Mouse (Mus musculus) hindbrain, embryonic 11.5 days (tissue): ENCODE data around the gene Hist1h2ae. TPM values are rescaled to one million over a fixed set of nuclear protein-coding genes. Genes with fewer than 3 reads are reported as not detected.
"Not testable (repeated sequence)": the region's sequence is repeated elsewhere in the genome, so short reads cannot be mapped to it uniquely, and the experiment has no call there.

Source experiments
- ATAC-seq: fragments of 200-750 bp; cut with Nextera tagmentation; 2 replicates; pipeline ENCODE4 v1.8.0; 2017; ENCODE audit warnings: mild to moderate bottlenecking, moderate TSS enrichment, moderate library complexity; ENCODE audit not compliant: low FRiP score
- DNase-seq: peaks from one replicate; pipeline ENCODE4 v3.0.0-alpha.2; 2015; ENCODE audit warnings: low spot score
- H3K27ac ChIP-seq: fragments of 300-500 bp; sonication (generic); 2 replicates; pipeline ENCODE4 v1.5.1; 2014; ENCODE audit warnings: mild to moderate bottlenecking, low read depth, low read length
- H3K27me3 ChIP-seq: fragments of 300-500 bp; sonication (generic); 2 replicates; pipeline ENCODE4 v1.6.1; 2014; ENCODE audit warnings: mild to moderate bottlenecking, low read length, moderate library complexity, mixed read lengths; ENCODE audit not compliant: control insufficient read depth, insufficient read depth
- H3K36me3 ChIP-seq: fragments of 300-500 bp; sonication (generic); 2 replicates; pipeline ENCODE4 v1.6.1; 2014; ENCODE audit warnings: mild to moderate bottlenecking, low read length, moderate library complexity, mixed read lengths; ENCODE audit not compliant: control insufficient read depth, insufficient read depth
- H3K4me1 ChIP-seq: fragments of 300-500 bp; sonication (generic); replicated peaks from 2 replicates; pipeline ENCODE4 v1.6.1; 2014; ENCODE audit warnings: low read length, mixed read lengths; ENCODE audit not compliant: control insufficient read depth, insufficient read depth
- H3K4me2 ChIP-seq: fragments of 300-500 bp; sonication (generic); replicated peaks from 2 replicates; pipeline ENCODE4 v1.6.1; 2014; ENCODE audit warnings: mild to moderate bottlenecking, low read depth, low read length
- H3K4me3 ChIP-seq: fragments of 300-500 bp; sonication (generic); 2 replicates; pipeline ENCODE4 v1.5.1; 2014; ENCODE audit warnings: low read depth, low read length
- H3K9ac ChIP-seq: fragments of 300-500 bp; sonication (generic); 2 replicates; pipeline ENCODE4 v1.6.1; 2014; ENCODE audit warnings: low read depth, low read length
- H3K9me3 ChIP-seq: fragments of 300-500 bp; sonication (generic); 2 replicates; pipeline ENCODE4 v1.6.1; 2016; ENCODE audit warnings: low read length; ENCODE audit not compliant: control insufficient read depth
- WGBS: fragments of 180-500 bp; shearing (Covaris S2); extraction: QIAGEN DNeasy Blood & Tissue Kit; methylation state at CpG from one replicate; pipeline ENCODE4 v1.1.7; 2014; 5-methylcytosine and 5-hydroxymethylcytosine counted together
- polyA plus RNA-seq: library from polyadenylated mRNA; unstranded; fragments of >200 nt; fragmentation: Nextera tagmentation; extraction: Ambion mirVana; gene quantifications from 2 replicates; pipeline ENCODE4 v1.2.1, GENCODE M21; 2014

The Hist1h2ae gene
- polyA plus RNA-seq, 1 experiment from 2014 or later: 82.9 TPM

DNA sequence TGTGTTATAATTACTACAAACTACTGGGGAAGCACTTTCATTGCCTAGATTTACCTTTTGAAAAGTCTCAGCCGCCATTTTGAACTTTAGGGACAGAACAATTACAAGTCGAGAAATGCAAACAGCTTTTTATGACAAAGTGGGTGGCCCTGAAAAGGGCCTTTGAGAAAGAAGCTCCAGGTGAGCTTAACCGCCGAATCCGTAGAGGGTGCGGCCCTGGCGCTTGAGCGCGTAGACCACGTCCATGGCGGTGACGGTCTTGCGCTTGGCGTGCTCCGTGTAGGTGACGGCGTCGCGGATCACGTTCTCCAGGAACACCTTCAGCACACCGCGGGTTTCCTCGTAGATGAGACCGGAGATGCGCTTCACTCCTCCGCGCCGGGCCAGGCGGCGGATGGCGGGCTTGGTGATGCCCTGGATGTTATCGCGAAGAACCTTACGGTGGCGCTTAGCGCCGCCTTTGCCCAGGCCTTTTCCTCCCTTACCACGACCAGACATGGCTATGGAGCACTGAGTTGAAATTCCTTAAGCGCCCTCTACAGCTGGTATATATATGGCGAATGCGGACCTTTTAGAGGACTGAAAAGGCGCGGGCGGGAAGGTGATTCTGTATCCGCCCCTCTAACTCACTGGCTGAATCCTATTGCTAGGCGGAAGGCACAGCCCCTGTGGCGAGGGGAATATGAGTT lies 19.7 kb downstream of the Hist1h2ae start, which contains the start of gene Hist1h4f:
TSS of gene Hist1h4f (minus strand) at position 503 of the 689 bp plus-strand sequence.
- H3K27ac ChIP-seq: peak within 1 kb of the TSS; percentile 84
- not testable (repeated sequence) for H3K4me1 ChIP-seq, H3K9me3 ChIP-seq, H3K27me3 ChIP-seq, H3K36me3 ChIP-seq
- H3K4me3 ChIP-seq: peak within 1 kb of the TSS; percentile 34
- peak within 1 kb of the TSS; percentile 58 for H3K9ac ChIP-seq
- H3K4me2 ChIP-seq: peak within 1 kb of the TSS; percentile 43
- under 1% methylated on average over 46 of the region's 47 CpGs for WGBS
- ATAC-seq (peak; percentile 86), DNase-seq (peak; percentile 94)

DNA sequence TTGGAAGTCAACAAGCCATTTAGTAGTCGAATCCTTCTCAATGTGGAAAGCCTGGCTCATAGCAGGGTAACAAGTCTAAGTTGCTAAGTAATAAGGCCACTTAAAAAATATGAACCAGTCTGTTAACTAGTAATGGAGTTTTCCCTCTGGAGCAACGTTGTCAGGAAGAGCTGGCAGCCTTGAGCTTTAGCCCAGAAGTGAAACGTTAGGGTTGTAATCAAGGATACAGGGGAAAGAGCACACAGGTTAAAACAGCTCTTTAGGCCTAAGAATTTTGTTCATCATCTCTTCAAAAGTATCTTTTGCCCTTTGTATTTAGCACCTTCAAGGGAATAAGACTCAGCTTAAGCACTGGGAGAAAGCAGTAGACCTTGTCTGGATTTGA lies 20.3 kb downstream of the Hist1h2ae start:
- H3K36me3 ChIP-seq: no peaks in the 10 kb centered on the region
- peak overlapping the region; percentile 84 for H3K27ac ChIP-seq
- H3K4me3 ChIP-seq: peak overlapping the region; percentile 34
- H3K9me3 ChIP-seq: no peaks in the 10 kb centered on the region
- no peaks in the 10 kb centered on the region for H3K4me1 ChIP-seq
- DNase-seq: peak; percentile 61
- peak overlapping the region; percentile 43 for H3K4me2 ChIP-seq
- peak overlapping the region; percentile 58 for H3K9ac ChIP-seq
- WGBS: 7% methylated on average over 3 of the region's 3 CpGs
- H3K27me3 ChIP-seq: no peaks in the 10 kb centered on the region
- ATAC-seq: no peak

DNA sequence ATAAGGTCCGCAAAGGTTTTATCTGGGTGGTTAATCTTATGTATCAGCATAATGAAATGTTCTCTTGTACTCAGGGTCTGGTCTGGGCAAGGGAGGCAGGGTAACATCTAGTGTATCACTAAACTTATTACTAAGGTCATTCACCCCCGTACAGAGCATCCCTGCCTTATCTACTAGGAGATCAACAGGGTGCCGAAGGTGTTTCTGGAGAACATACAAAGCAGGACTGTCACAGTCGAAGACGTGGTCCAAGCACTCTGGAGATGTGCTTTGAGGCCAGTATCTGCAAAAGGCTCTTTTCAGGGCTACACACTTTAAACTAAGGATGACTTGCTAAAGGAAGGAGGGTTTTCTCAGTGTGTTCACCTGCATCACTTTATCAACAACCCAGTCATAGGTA lies 24.3 kb downstream of the Hist1h2ae start:
- H3K4me3 ChIP-seq: no peak overlapping the region
- no peak overlapping the region for H3K9ac ChIP-seq
- no peaks in the 10 kb centered on the region for H3K27me3 ChIP-seq
- H3K4me2 ChIP-seq: no peak overlapping the region
- no peaks in the 10 kb centered on the region for H3K4me1 ChIP-seq
- WGBS: 76% methylated on average over 5 of the region's 5 CpGs
- no peaks in the 10 kb centered on the region for H3K9me3 ChIP-seq
- H3K36me3 ChIP-seq: no peaks in the 10 kb centered on the region
- ATAC-seq (no peak), DNase-seq (no peak)
- no peak overlapping the region; the same call in 1 of the 2 replicates for H3K27ac ChIP-seq

DNA sequence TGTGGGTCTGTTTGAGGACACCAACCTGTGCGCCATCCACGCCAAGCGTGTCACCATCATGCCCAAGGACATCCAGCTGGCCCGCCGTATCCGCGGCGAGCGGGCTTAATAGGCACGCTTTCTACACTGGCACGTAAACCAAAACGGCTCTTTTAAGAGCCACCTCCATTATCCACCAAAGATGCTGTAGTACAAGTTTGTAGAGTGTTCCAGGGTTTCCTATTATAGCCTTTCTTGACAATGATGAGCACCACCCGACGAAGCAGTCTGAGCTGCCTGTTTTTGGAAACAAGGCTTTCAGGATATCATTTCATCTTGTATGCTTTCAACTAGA lies 26.3 kb downstream of the Hist1h2ae start:
- 0% methylated on average over 3 of the region's 14 CpGs for WGBS
- ATAC-seq, H3K27me3 ChIP-seq, H3K36me3 ChIP-seq, H3K9ac ChIP-seq, DNase-seq, H3K9me3 ChIP-seq, H3K27ac ChIP-seq, H3K4me1 ChIP-seq: not testable (repeated sequence)
- Histone ChIP-seq H3K4me2 (peak overlapping the region; percentile 32; the same call in 1 of the 2 replicates), H3K4me3 (peak overlapping the region; percentile 39)

DNA sequence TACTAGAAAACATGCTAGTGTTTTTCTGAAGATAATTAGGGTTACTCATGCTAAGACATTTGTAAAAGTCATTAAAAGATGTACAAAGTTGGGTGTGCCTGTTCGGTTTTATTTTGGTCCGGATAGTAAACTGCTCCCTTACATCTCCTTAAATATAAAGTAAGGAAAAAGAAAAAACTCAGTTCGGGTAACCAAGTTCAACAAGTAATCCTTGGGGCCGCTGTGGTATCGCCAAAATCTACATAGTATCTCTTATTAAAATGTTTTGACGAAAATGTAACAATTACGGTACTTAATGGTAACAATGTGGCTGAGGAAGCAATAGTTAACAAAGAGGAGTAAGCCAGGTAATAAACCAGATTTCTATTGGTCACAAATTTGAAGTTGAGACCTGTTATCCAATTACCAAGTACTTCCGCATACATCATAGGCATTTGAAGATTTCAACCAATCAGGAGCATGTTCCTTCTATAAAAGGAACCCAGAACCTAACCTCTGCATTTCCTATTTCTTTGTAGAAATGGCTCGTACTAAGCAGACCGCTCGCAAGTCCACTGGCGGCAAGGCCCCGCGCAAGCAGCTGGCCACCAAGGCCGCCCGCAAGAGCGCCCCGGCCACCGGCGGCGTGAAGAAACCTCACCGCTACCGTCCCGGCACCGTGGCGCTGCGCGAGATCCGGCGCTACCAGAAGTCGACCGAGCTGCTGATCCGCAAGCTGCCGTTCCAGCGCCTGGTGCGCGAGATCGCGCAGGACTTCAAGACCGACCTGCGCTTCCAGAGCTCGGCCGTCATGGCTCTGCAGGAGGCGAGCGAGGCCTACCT lies 26.8 kb downstream of the Hist1h2ae start, which contains the start of gene Hist1h3f:
TSS of gene Hist1h3f (plus strand) at position 88 of the 822 bp plus-strand sequence.
- Histone ChIP-seq H3K9ac (peak within 1 kb of the TSS; percentile 64), H3K27me3 (no peaks in the 10 kb centered on the region), H3K4me3 (peak within 1 kb of the TSS; percentile 40), H3K4me2 (peak within 1 kb of the TSS; percentile 67), H3K9me3 (no peaks in the 10 kb centered on the region), H3K27ac (peak within 1 kb of the TSS; percentile 86), H3K4me1 (no peaks in the 10 kb centered on the region), H3K36me3 (no peaks in the 10 kb centered on the region)
- WGBS: under 1% methylated on average over 14 of the region's 45 CpGs
- ATAC-seq (peak; percentile 94), DNase-seq (peak; percentile 88)

DNA sequence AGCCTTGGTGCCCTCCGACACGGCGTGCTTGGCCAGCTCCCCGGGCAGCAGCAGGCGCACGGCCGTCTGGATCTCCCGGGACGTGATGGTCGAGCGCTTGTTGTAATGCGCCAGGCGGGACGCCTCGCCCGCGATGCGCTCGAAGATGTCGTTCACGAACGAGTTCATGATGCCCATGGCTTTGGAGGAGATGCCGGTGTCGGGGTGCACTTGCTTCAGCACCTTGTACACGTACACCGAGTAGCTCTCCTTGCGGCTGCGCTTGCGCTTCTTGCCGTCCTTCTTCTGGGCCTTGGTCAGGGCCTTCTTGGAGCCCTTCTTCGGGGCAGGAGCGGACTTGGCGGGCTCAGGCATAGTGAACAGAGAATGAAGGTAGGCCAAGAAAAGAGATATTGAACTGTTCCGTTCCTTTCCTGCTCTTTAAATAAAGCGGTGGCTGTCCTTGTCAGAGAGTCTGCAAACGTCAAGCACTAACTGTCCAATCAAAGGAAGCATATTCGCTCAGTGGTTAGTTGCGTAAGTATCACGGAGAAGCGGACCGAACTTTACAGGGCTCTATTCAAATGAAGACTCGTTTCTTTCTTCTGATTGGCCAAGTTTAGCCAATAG lies 27.9 kb downstream of the Hist1h2ae start, which contains the start of gene Hist1h2bh:
TSS of gene Hist1h2bh (minus strand) at position 394 of the 609 bp plus-strand sequence.
- ATAC-seq: peak; percentile 93
- WGBS: under 1% methylated on average over 24 of the region's 42 CpGs

DNA sequence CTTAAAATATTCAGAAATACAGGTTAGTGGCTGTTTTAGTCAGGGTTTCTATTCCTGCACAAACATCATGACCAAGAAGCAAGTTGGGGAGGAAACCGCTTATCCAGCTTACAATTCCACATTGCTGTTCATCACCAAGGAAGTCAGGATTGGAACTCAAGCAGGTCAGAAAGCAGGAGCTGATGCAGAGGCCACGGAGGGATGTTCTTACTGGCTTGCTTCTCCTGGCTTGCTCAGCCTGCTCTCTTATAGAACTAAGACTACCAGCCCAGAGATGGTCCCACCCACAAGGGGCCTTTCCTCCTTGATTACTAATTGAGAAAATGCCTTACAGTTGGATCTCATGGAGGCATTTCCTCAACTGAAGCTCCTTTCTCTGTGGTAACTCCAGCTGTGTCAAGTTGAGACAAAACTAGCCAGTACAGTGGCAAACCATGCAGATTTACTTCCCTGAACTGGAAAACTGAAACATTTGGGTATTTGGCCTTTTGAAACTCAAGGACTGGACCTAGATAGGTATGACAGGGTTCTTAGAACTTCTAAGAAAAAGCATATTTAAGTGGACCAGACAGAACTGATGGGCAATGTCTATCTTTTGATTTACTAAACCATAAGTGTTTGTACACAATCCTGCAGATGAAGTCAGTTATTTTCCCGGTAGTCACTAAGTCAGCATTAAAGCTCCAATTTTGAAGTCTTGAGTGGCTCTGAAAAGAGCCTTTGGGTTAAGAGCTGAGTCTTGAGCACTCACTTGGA lies 28.6 kb downstream of the Hist1h2ae start:
- H3K4me2 ChIP-seq: peak overlapping the region; percentile 57
- peak overlapping the region; percentile 64 for H3K9ac ChIP-seq
- peak; percentile 39 for DNase-seq
- peak overlapping the region; percentile 40 for H3K4me3 ChIP-seq
- H3K27me3 ChIP-seq, H3K4me1 ChIP-seq, H3K36me3 ChIP-seq, H3K9me3 ChIP-seq, ATAC-seq: not testable (repeated sequence)
- H3K27ac ChIP-seq: peak overlapping the region; percentile 74
- WGBS: 9% methylated on average over 3 of the region's 3 CpGs

More for the DNA sequence above, 27.9 kb downstream of the Hist1h2ae start, which contains the start of gene Hist1h2bh:
- H3K36me3 ChIP-seq, H3K9me3 ChIP-seq, H3K4me1 ChIP-seq, H3K27me3 ChIP-seq: not testable (repeated sequence)
- Histone ChIP-seq H3K9ac (peak within 1 kb of the TSS; percentile 64), H3K4me3 (peak within 1 kb of the TSS; percentile 40), H3K4me2 (peak within 1 kb of the TSS; percentile 67), H3K27ac (peak within 1 kb of the TSS; percentile 86)
- DNase-seq: peak; percentile 77

DNA sequence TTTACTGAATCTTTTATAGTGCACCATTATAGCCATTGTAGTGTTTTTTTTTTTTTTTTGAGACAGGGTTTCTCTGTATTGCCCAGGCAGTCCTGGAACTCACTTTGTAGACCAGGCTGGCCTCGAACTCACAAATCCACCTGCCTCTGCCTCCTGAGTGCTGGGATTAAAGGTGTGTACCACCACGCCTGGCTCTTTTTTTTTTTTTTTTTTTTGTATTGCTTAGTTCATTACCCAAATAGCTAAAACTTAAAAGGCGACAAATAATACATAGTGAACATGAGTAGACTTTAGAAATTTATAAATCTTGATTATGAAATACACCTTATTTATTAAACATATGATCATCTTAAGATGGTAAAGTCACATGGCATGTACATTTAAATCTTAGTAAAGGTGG lies 29.5 kb downstream of the Hist1h2ae start:
- Histone ChIP-seq H3K9ac (no peak overlapping the region), H3K27me3 (no peaks in the 10 kb centered on the region), H3K9me3 (no peaks in the 10 kb centered on the region), H3K4me2 (no peak overlapping the region), H3K27ac (no peak overlapping the region), H3K4me3 (no peak overlapping the region), H3K4me1 (0 out of 2 replicates have a peak, but pooled peaks cover 2% of the 10 kb centered on the region), H3K36me3 (no peaks in the 10 kb centered on the region)
- ATAC-seq (no peak), DNase-seq (no peak)
- WGBS: 95% methylated on average over 3 of the region's 3 CpGs
